Mouse (Mus musculus): ENCODE results near the gene Bri3. TPM values are rescaled to one million over a fixed set of nuclear protein-coding genes. Genes with fewer than 3 reads are reported as not detected.
"Not testable (repeated sequence)": the region's sequence is repeated elsewhere in the genome, so short reads cannot be mapped to it uniquely, and the experiment has no call there.

Gene Bri3
- total RNA-seq, 2 experiments from 2014 or later: 64.7 to 65.3 TPM

- no peak for DNase-seq (ENCODE audit: low spot score in 2 of 2)
- Histone ChIP-seq H3K4me3 (no peak overlapping the region), H3K27ac (no peak overlapping the region)
- no peak for TF ChIP-seq CTCF (conservative IDR thresholded peaks at IDR 0.05)
These were observed 51.1 kb downstream of the Bri3 start for GRCm38 (mm10) chr5:144295357-144295756.

GRCm38 (mm10) chr5:144296090-144296604 lies 51.9 kb downstream of the Bri3 start:
- no peak for TF ChIP-seq CTCF (conservative IDR thresholded peaks at IDR 0.05)
- Histone ChIP-seq H3K27ac (no peak overlapping the region), H3K4me3 (no peak overlapping the region)
- no peak for DNase-seq (ENCODE audit: low spot score in 2 of 2)

GRCm38 (mm10) chr5:144303071-144303470 lies 58.8 kb downstream of the Bri3 start:
- DNase-seq (ENCODE audit: low spot score in 2 of 2): no peak
- Histone ChIP-seq H3K4me3 (no peak overlapping the region), H3K27ac (no peak overlapping the region)
- no peak for TF ChIP-seq CTCF (conservative IDR thresholded peaks at IDR 0.05)

GRCm38 (mm10) chr5:144308929-144309328 lies 64.7 kb downstream of the Bri3 start:
- no peak overlapping the region for H3K4me3 ChIP-seq
- no peak overlapping the region for H3K27ac ChIP-seq
- DNase-seq (ENCODE audit: low spot score in 2 of 2): no peak
- TF ChIP-seq CTCF (conservative IDR thresholded peaks at IDR 0.05): no peak

- Histone ChIP-seq H3K27ac (no peak overlapping the region), H3K4me3 (no peak overlapping the region)
- no peak for DNase-seq (ENCODE audit: low spot score in 2 of 2)
- no peak for TF ChIP-seq CTCF (conservative IDR thresholded peaks at IDR 0.05)
These were observed 67.9 kb downstream of the Bri3 start for GRCm38 (mm10) chr5:144312183-144312582.

GRCm38 (mm10) chr5:144313335-144313734 lies 69.1 kb downstream of the Bri3 start:
- DNase-seq (ENCODE audit: low spot score in 2 of 2): no peak
- Histone ChIP-seq H3K4me3 (no peak overlapping the region), H3K27ac (no peak overlapping the region)
- TF ChIP-seq CTCF (conservative IDR thresholded peaks at IDR 0.05): no peak

- TF ChIP-seq CTCF (conservative IDR thresholded peaks at IDR 0.05): no peak
- no peak overlapping the region for H3K4me3 ChIP-seq
- DNase-seq (ENCODE audit: low spot score in 2 of 2): no peak
- H3K27ac ChIP-seq: no peak overlapping the region
These were observed 70.7 kb downstream of the Bri3 start for GRCm38 (mm10) chr5:144314731-144315494.

GRCm38 (mm10) chr5:144316442-144316841 lies 72.2 kb downstream of the Bri3 start:
- H3K27ac ChIP-seq: no peak overlapping the region
- TF ChIP-seq CTCF (conservative IDR thresholded peaks at IDR 0.05): no peak
- DNase-seq (ENCODE audit: low spot score in 2 of 2): no peak
- no peak overlapping the region for H3K4me3 ChIP-seq

GRCm38 (mm10) chr5:144317426-144317825 lies 73.2 kb downstream of the Bri3 start:
- Histone ChIP-seq H3K27ac (no peak overlapping the region), H3K4me3 (no peak overlapping the region)
- TF ChIP-seq CTCF (conservative IDR thresholded peaks at IDR 0.05): no peak
- no peak for DNase-seq (ENCODE audit: low spot score in 2 of 2)

- no peak for TF ChIP-seq CTCF (conservative IDR thresholded peaks at IDR 0.05)
- DNase-seq (ENCODE audit: low spot score in 2 of 2): no peak
- Histone ChIP-seq H3K4me3 (no peak overlapping the region), H3K27ac (no peak overlapping the region)
These were observed 74.0 kb downstream of the Bri3 start for GRCm38 (mm10) chr5:144318286-144318685.

GRCm38 (mm10) chr5:144321681-144322080 lies 77.4 kb downstream of the Bri3 start:
- no peak for TF ChIP-seq CTCF (conservative IDR thresholded peaks at IDR 0.05)
- no peak for DNase-seq (ENCODE audit: low spot score in 2 of 2)

GRCm38 (mm10) chr5:144322717-144323116 lies 78.5 kb downstream of the Bri3 start:
- Histone ChIP-seq H3K4me3 (no peak overlapping the region), H3K27ac (no peak overlapping the region)
- no peak for DNase-seq (ENCODE audit: low spot score in 2 of 2)
- TF ChIP-seq CTCF (conservative IDR thresholded peaks at IDR 0.05): no peak

More at GRCm38 (mm10) chr5:144321681-144322080, 77.4 kb downstream of the Bri3 start:
- Histone ChIP-seq H3K27ac (no peak overlapping the region), H3K4me3 (no peak overlapping the region)

GRCm38 (mm10) chr5:144334010-144334409 lies 89.8 kb downstream of the Bri3 start:
- DNase-seq (ENCODE audit: low spot score in 2 of 2): no peak
- Histone ChIP-seq H3K27ac (no peak overlapping the region), H3K4me3 (no peak overlapping the region)
- no peak for TF ChIP-seq CTCF (conservative IDR thresholded peaks at IDR 0.05)

- not testable (repeated sequence) for H3K4me3 ChIP-seq; DNase-seq (ENCODE audit: low spot score in 2 of 2); H3K27ac ChIP-seq
These were observed 91.1 kb downstream of the Bri3 start for GRCm38 (mm10) chr5:144335357-144335756.

Measured in layer of hippocampus, adult 2 months (tissue).